Mouse (Mus musculus) midbrain, embryonic 14.5 days (tissue): ENCODE measurements at regions not wholly inside any gene's neighbourhood (a gene's known extent, or its start where the extent isn't known, plus 50 kb on each side); places are given as distances from the start of the nearest gene placed in this dataset.

Experiments
- ATAC-seq: fragments of 200-750 bp; cut with Nextera tagmentation; 2 replicates; pipeline ENCODE4 v1.8.0; 2017; ENCODE audit warnings: moderate number of reproducible peaks, moderate library complexity; ENCODE audit not compliant: low FRiP score, low TSS enrichment
- DNase-seq: peaks from one replicate; pipeline ENCODE4 v3.0.0-alpha.2; 2015
- H3K27ac ChIP-seq: fragments of 300-500 bp; sonication (generic); replicated peaks from 2 replicates; pipeline ENCODE4 v1.5.1; 2014; ENCODE audit warnings: mild to moderate bottlenecking, low read depth, low read length, moderate library complexity
- H3K27me3 ChIP-seq: fragments of 300-500 bp; sonication (generic); 2 replicates; pipeline ENCODE4 v1.6.1; 2014; ENCODE audit warnings: low read length, control low read depth, mixed read lengths; ENCODE audit not compliant: control insufficient read depth, insufficient read depth
- H3K36me3 ChIP-seq: fragments of 300-500 bp; sonication (generic); 2 replicates; pipeline ENCODE4 v1.6.1; 2014; ENCODE audit warnings: low read length, control low read depth; ENCODE audit not compliant: control insufficient read depth, insufficient read depth
- H3K4me1 ChIP-seq: fragments of 300-500 bp; sonication (generic); 2 replicates; pipeline ENCODE4 v1.6.1; 2014; ENCODE audit warnings: mild to moderate bottlenecking, antibody characterized with exemption, low read length, control low read depth; ENCODE audit not compliant: control insufficient read depth, insufficient read depth
- H3K4me2 ChIP-seq: fragments of 300-500 bp; sonication (generic); 2 replicates; pipeline ENCODE4 v1.6.1; 2014; ENCODE audit warnings: mild to moderate bottlenecking, low read length, moderate library complexity
- H3K4me3 ChIP-seq: fragments of 300-500 bp; sonication (generic); replicated peaks from 2 replicates; pipeline ENCODE4 v1.5.1; 2014; ENCODE audit warnings: low read depth, low read length
- H3K9ac ChIP-seq: fragments of 300-500 bp; sonication (generic); replicated peaks from 2 replicates; pipeline ENCODE4 v1.6.1; 2014; ENCODE audit warnings: mild to moderate bottlenecking, low read length, moderate library complexity
- H3K9me3 ChIP-seq: fragments of 300-500 bp; sonication (generic); 2 replicates; pipeline ENCODE4 v1.6.1; 2016; ENCODE audit warnings: low read length, control low read depth, mixed read lengths; ENCODE audit not compliant: control insufficient read depth
- WGBS: fragments of 180-500 bp; shearing (Covaris S2); extraction: QIAGEN DNeasy Blood & Tissue Kit; methylation state at CpG from one replicate; pipeline ENCODE4 v1.1.7; 2014; 5-methylcytosine and 5-hydroxymethylcytosine counted together

- no peak for DNase-seq
- no peak overlapping the region for H3K27ac ChIP-seq
- WGBS = 40% methylated on average over 1 of the region's 1 CpGs
- no peaks in the 10 kb centered on the region for H3K27me3 ChIP-seq
- no peaks in the 10 kb centered on the region for H3K4me1 ChIP-seq
- no peak overlapping the region for H3K4me2 ChIP-seq
- H3K36me3 ChIP-seq = no peaks in the 10 kb centered on the region
- ATAC-seq = peak; percentile 46
- H3K9ac ChIP-seq = no peak overlapping the region
- no peaks in the 10 kb centered on the region for H3K9me3 ChIP-seq
- H3K4me3 ChIP-seq = no peak overlapping the region
Observed at GRCm38 (mm10) chr14:83143488-83143887, 1299.9 kb upstream of the Pcdh17 start.

DNA sequence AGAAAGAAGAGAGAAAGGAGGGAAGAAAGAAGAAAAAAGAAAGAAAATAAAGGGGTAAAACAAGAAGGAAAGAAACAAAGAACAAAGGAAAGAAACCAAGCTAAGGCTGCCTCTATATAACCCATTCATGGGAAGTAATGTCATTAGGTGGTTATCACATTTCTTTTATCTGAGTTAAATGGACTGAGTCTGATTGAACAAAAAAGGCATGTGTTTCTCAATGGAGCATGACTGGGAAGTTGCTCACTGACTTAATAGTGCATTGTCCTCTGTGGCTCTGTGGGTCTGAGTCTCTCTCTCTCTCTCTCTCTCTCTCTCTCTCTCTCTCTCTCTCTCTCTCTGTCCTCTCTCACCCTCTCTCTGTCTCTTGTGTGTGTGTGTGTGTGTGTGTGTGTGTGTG lies 1288.5 kb upstream of the Pcdh17 start:
- Histone ChIP-seq H3K4me3 (no peak overlapping the region), H3K9me3 (no peaks in the 10 kb centered on the region), H3K27me3 (no peaks in the 10 kb centered on the region), H3K4me2 (no peak overlapping the region), H3K36me3 (no peaks in the 10 kb centered on the region), H3K27ac (no peak overlapping the region), H3K4me1 (no peaks in the 10 kb centered on the region), H3K9ac (no peak overlapping the region)
- ATAC-seq (no peak), DNase-seq (no peak)
